ENCODE assay signal across 8 mouse cellular contexts in genomic region chr10:81383802-81384604, GRCm38 (mm10). TPM values are rescaled to one million over a fixed set of nuclear protein-coding genes. Genes with fewer than 3 reads are reported as not detected.
DNase-seq lines count a peak whose midpoint lies in the region; ATAC-seq lines count a peak whose summit lies in the region.

Gene Dohh, plus strand, starts transcription at chr10:81384428.
Gene Gm48551, plus strand, starts transcription at chr10:81384466.

- H3K9ac ChIP-seq in forebrain, embryonic 14.5 days (ENCODE audit: low read length): peak within 1 kb of the TSS; percentile 77
- peak within 1 kb of the TSS; percentile 79 for H3K9ac ChIP-seq in neural tube, embryonic 15.5 days (replicated peaks)

- peak within 1 kb of the TSS; percentile 81 for H3K27ac ChIP-seq in forebrain, embryonic 14.5 days (ENCODE audit: low read depth, low read length)
- peak within 1 kb of the TSS; percentile 86 for H3K27ac ChIP-seq in neural tube, embryonic 15.5 days (replicated peaks)

- ATAC-seq in forebrain, embryonic 14.5 days: peak; percentile 97
- ATAC-seq in neural tube, embryonic 15.5 days (ENCODE audit: low FRiP score): peak; percentile 92

- peaks cover 33% of the 10 kb centered on the region for H3K36me3 ChIP-seq in forebrain, embryonic 14.5 days (ENCODE audit: control insufficient read depth, insufficient read depth, low read length)
- H3K36me3 ChIP-seq in neural tube, embryonic 15.5 days: peaks cover 29% of the 10 kb centered on the region

- WGBS in forebrain, embryonic 14.5 days: 7% methylated on average over 52 of the region's 54 CpGs
- 8% methylated on average over 54 of the region's 54 CpGs for WGBS in neural tube, embryonic 15.5 days

- peak; percentile 100 for DNase-seq in ES-CJ7 (ENCODE audit: low read depth, low spot score)
- DNase-seq in cerebellum, adult 11 months: peak; percentile 99
- DNase-seq in forebrain, embryonic 14.5 days (ENCODE audit: low spot score): peak; percentile 100
- peak; percentile 99 to 100 for DNase-seq in heart, postnatal 14 days
- DNase-seq in layer of hippocampus, adult 11-12 months (ENCODE audit: low spot score): peak; percentile 98
- DNase-seq in lung, adult 18-20 months: peak; percentile 98 to 99
- peak; percentile 98 for DNase-seq in testis, postnatal 14 days (ENCODE audit: low spot score)

- H3K9me3 ChIP-seq in forebrain, embryonic 14.5 days (replicated peaks; ENCODE audit: control insufficient read depth, low read length): no peaks in the 10 kb centered on the region
- H3K9me3 ChIP-seq in neural tube, embryonic 15.5 days (replicated peaks): no peaks in the 10 kb centered on the region

- peaks cover 9% of the 10 kb centered on the region for H3K4me1 ChIP-seq in forebrain, embryonic 14.5 days (ENCODE audit: control insufficient read depth, insufficient read depth, low read length)
- H3K4me1 ChIP-seq in neural tube, embryonic 15.5 days: peaks cover 22% of the 10 kb centered on the region

- H3K4me3 ChIP-seq in forebrain, embryonic 14.5 days (ENCODE audit: low read depth, low read length): peak within 1 kb of the TSS; percentile 77
- H3K4me3 ChIP-seq in neural tube, embryonic 15.5 days (replicated peaks): peak within 1 kb of the TSS; percentile 96

- intact Hi-C loops in heart, postnatal 14 days (cut with DNase I): loop anchor here (10.0 kb wide), 1 partner anchor 161 kb away; the partner anchor contains the start of gene Gna11

- peak within 1 kb of the TSS; percentile 79 for H3K4me2 ChIP-seq in forebrain, embryonic 14.5 days (ENCODE audit: low read length)
- peak within 1 kb of the TSS; percentile 97 for H3K4me2 ChIP-seq in neural tube, embryonic 15.5 days

- H3K27me3 ChIP-seq in forebrain, embryonic 14.5 days (replicated peaks; ENCODE audit: control insufficient read depth, insufficient read depth, low read length): no peaks in the 10 kb centered on the region
- H3K27me3 ChIP-seq in neural tube, embryonic 15.5 days (replicated peaks): no peaks in the 10 kb centered on the region

RNA-seq across cellular contexts. Expression of gene Dohh, which starts in this region (rescaled TPM):
- 78.7 and 78.8 TPM in 2 replicates for polyA plus RNA-seq in forebrain, embryonic 14.5 days (2014; fragmentation: Nextera tagmentation; extraction: Ambion mirVana)
- total RNA-seq in heart, postnatal 14 days (2021): 10 to 100 TPM; 47.6 to 55.3 TPM
- 101 TPM in 2 replicates for polyA plus RNA-seq in neural tube, embryonic 15.5 days (2015; fragmentation: Nextera tagmentation; extraction: Ambion mirVana)

RNA-seq across cellular contexts. Expression of gene Gm48551, which starts in this region (rescaled TPM):
- polyA plus RNA-seq in forebrain, embryonic 14.5 days (2014; fragmentation: Nextera tagmentation; extraction: Ambion mirVana): 3.6 and 4.8 TPM in 2 replicates
- under 1 TPM; 0.51 to 0.84 TPM for total RNA-seq in heart, postnatal 14 days (2021)
- 5.7 and 7.2 TPM in 2 replicates for polyA plus RNA-seq in neural tube, embryonic 15.5 days (2015; fragmentation: Nextera tagmentation; extraction: Ambion mirVana)

Comparison
In these comparisons a context has a peak if more than half of its experiments do, and no peak if none do; other contexts are left out.
1. Peak in every context shown above with its lines: DNase-seq, ATAC-seq, H3K4me3 ChIP-seq and H3K27ac ChIP-seq.